Mouse (Mus musculus) ES-E14 (cell line): Measurements from ENCODE around the gene Rps6kb1. TPM values are rescaled to one million over a fixed set of nuclear protein-coding genes. Genes with fewer than 3 reads are reported as not detected.

Experiments
- DNase-seq: peaks from one replicate; pipeline ENCODE4 v3.0.0-alpha.2; 2013; ENCODE audit warnings: low read depth, low spot score
- H3K27ac ChIP-seq: 2 replicates; pipeline ENCODE4 v1.5.1; 2012; ENCODE audit warnings: low read depth, mild to moderate bottlenecking, low read length, moderate library complexity, mixed read lengths; ENCODE audit not compliant: poor library complexity, insufficient read depth, severe bottlenecking
- H3K36me3 ChIP-seq: 2 replicates; pipeline ENCODE4 v1.6.1; 2012; ENCODE audit warnings: mild to moderate bottlenecking, low read length, moderate library complexity, mixed read lengths; ENCODE audit not compliant: control insufficient read depth, poor library complexity, insufficient read depth, severe bottlenecking
- H3K4me1 ChIP-seq, 2 experiments: fragments of 150-350 bp in 1 of 2; sonication (generic) in 1 of 2; 2 replicates each; pipeline ENCODE4 v1.6.1; 2012; ENCODE audit warnings: low read length in 2 of 2, mild to moderate bottlenecking in 1 of 2, mixed read lengths in 1 of 2; ENCODE audit not compliant: control insufficient read depth in 2 of 2, insufficient read depth in 2 of 2, poor library complexity in 1 of 2
- H3K4me3 ChIP-seq, 2 experiments: fragments of 150-350 bp in 1 of 2; sonication (generic) in 1 of 2; 2 replicates each; pipeline ENCODE4 v1.5.1; 2012; ENCODE audit warnings: low read length in 2 of 2, low read depth in 1 of 2, mild to moderate bottlenecking in 1 of 2, mixed read lengths in 1 of 2; ENCODE audit not compliant: insufficient read depth in 1 of 2, poor library complexity in 1 of 2, severe bottlenecking in 1 of 2
- H3K9ac ChIP-seq: 2 replicates; pipeline ENCODE4 v1.6.1; 2012; ENCODE audit warnings: low read depth, mild to moderate bottlenecking, low read length, mixed read lengths; ENCODE audit not compliant: poor library complexity, insufficient read depth, severe bottlenecking
- H3K9me3 ChIP-seq: fragments of 150-350 bp; sonication (generic); 2 replicates; pipeline ENCODE4 v1.6.1; 2012; ENCODE audit warnings: low read depth, mild to moderate bottlenecking, low read length; ENCODE audit not compliant: control insufficient read depth, insufficient read depth
- CHD2 ChIP-seq: IDR thresholded peaks from 2 replicates; pipeline ENCODE4 v1.6.1; 2014; ENCODE audit warnings: mild to moderate bottlenecking, low read depth, low read length, inconsistent platforms
- HCFC1 ChIP-seq: IDR thresholded peaks from 2 replicates; pipeline ENCODE4 v1.6.1; 2012; ENCODE audit warnings: low read length, inconsistent platforms, borderline replicate concordance; ENCODE audit not compliant: insufficient read depth
- MAFK ChIP-seq: IDR thresholded peaks from 2 replicates; pipeline ENCODE4 v1.6.1; 2014; ENCODE audit warnings: mild to moderate bottlenecking, low read depth, low read length, inconsistent platforms; ENCODE audit not compliant: insufficient read depth
- ZC3H11A ChIP-seq: IDR thresholded peaks from 2 replicates; pipeline ENCODE4 v1.6.1; 2012; ENCODE audit warnings: low read depth, mild to moderate bottlenecking, inconsistent platforms, low read length, borderline replicate concordance
- ZNF384 ChIP-seq: IDR thresholded peaks from 2 replicates; pipeline ENCODE4 v1.6.1; 2012; ENCODE audit warnings: low read depth, low read length, inconsistent platforms
- in situ Hi-C, 2 experiments: fragments of 600-800 bp; cut with MboI; formaldehyde crosslinking; loops; one replicate each; pipeline ENCODE4 v1.15.1; 2025; ENCODE audit warnings: low sequenced_read_pairs in 2 of 2, inconsistent platforms in 1 of 2; ENCODE audit not compliant: unreplicated experiment in 2 of 2
- total RNA-seq: library from RNA; depleted of rRNA; stranded (reverse); fragments of 300-350 nt; gene quantifications from 2 replicates; pipeline ENCODE4 v1.2.3, GENCODE M21; 2012

Gene Rps6kb1
- total RNA-seq, 1 experiment, result 43.1 TPM

GRCm38 (mm10) chr11:86584898-86585597, 40.4 kb upstream of the Rps6kb1 start:
- in situ Hi-C loops, result no loop called here
- TF ChIP-seq MAFK (no peak), CHD2 (no peak), HCFC1 (no peak), ZC3H11A (no peak), ZNF384 (no peak)
- peak overlapping the region; percentile 51; the same call in 1 of the 2 replicates for H3K9ac ChIP-seq
- peak overlapping the region in 1 of 2 experiments; percentile 35; a peak in 2 of 4 replicates for H3K4me3 ChIP-seq
- no peaks in the 10 kb centered on the region for H3K36me3 ChIP-seq
- peak overlapping the region; percentile 34; the same call in 1 of the 2 replicates for H3K27ac ChIP-seq
- H3K9me3 ChIP-seq, result no peaks in the 10 kb centered on the region
- no peak for DNase-seq
- H3K4me1 ChIP-seq, result peaks cover 10 to 22% of the 10 kb centered on the region in 2 experiments

GRCm38 (mm10) chr11:86583990-86584897, 39.6 kb upstream of the Rps6kb1 start:
- no peaks in the 10 kb centered on the region for H3K9me3 ChIP-seq
- in situ Hi-C loops, result no loop called here
- no peak overlapping the region; the same call in 1 of the 2 replicates for H3K27ac ChIP-seq
- TF ChIP-seq HCFC1 (no peak), MAFK (no peak), ZC3H11A (no peak), CHD2 (no peak), ZNF384 (no peak)
- H3K9ac ChIP-seq, result no peak overlapping the region
- no peak overlapping the region for H3K4me3 ChIP-seq
- no peak for DNase-seq
- H3K36me3 ChIP-seq, result no peaks in the 10 kb centered on the region
- H3K4me1 ChIP-seq, result peaks cover 17 to 30% of the 10 kb centered on the region in 2 experiments

GRCm38 (mm10) chr11:86583313-86583825, 38.8 kb upstream of the Rps6kb1 start:
- Histone ChIP-seq H3K9ac (no peak overlapping the region), H3K4me3 (no peak overlapping the region), H3K27ac (no peak overlapping the region), H3K4me1 (peaks cover 21 to 35% of the 10 kb centered on the region in 2 experiments), H3K9me3 (no peaks in the 10 kb centered on the region), H3K36me3 (no peaks in the 10 kb centered on the region)
- in situ Hi-C loops, result no loop called here
- no peak for TF ChIP-seq ZNF384
- no peak for TF ChIP-seq HCFC1
- TF ChIP-seq ZC3H11A, result no peak
- no peak for TF ChIP-seq MAFK
- TF ChIP-seq CHD2, result no peak
- no peak for DNase-seq

GRCm38 (mm10) chr11:86582543-86583260, 38.1 kb upstream of the Rps6kb1 start:
- Histone ChIP-seq H3K27ac (peak overlapping the region; percentile 49; the same call in 1 of the 2 replicates), H3K36me3 (no peaks in the 10 kb centered on the region), H3K9ac (no peak overlapping the region), H3K4me1 (peaks cover 18 to 35% of the 10 kb centered on the region in 2 experiments), H3K4me3 (no peak overlapping the region), H3K9me3 (no peaks in the 10 kb centered on the region)
- in situ Hi-C loops, result no loop called here
- no peak for TF ChIP-seq CHD2
- TF ChIP-seq ZNF384, result no peak
- no peak for DNase-seq
